Comparison of ENCODE assay signal across 20 mouse cellular contexts in the genomic region with DNA sequence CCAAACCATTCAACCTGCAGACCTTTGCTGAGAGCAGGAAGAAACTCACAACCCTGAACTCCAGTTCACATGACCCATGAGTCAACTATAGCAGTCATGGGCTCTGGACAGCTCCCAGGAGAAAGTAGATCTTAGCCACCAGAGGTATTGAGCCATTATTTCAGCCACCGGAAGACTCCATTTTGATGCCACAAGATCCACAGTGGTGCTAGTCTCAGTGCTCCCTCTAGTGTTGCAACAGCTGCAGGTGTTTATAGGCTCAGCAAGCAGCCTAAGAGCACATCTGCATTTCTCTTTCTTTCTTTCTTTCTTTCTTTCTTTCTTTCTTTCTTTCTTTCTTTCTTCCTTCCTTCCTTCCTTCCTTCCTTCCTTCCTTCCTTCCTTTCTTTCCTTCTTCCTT.
DNase-seq lines count a peak whose midpoint lies in the region; ATAC-seq and TF ChIP-seq lines count a peak whose summit lies in the region.
"Had no signal": no experiment of that assay in that cellular context is flagged by ENCODE, and none has a peak within 500 bp of the region (broad histone marks: within the 10 kb centered on the region; RNA-seq: fewer than 3 reads in every experiment).

No protein-coding gene starts in this region.

- TF ChIP-seq POLR2A in ES-Bruce4 (IDR thresholded peaks at IDR 0.05; ENCODE audit: insufficient read depth, low read length), result no peak

- H3K36me3 ChIP-seq in hindbrain, postnatal 0 days (ENCODE audit: insufficient read depth, low read length), result no peaks in the 10 kb centered on the region
- no peaks in the 10 kb centered on the region for H3K36me3 ChIP-seq in hindbrain, embryonic 12.5 days
- no peaks in the 10 kb centered on the region for H3K36me3 ChIP-seq in ES-Bruce4 (ENCODE audit: control insufficient read depth, insufficient read depth, low read length, poor library complexity, severe bottlenecking)
- H3K36me3 ChIP-seq: embryonic facial prominence, embryonic 15.5 days; neural tube, embryonic 15.5 days had no signal

- no peak overlapping the region for H3K9ac ChIP-seq in hindbrain, postnatal 0 days (replicated peaks; ENCODE audit: low read length)
- H3K9ac ChIP-seq in hindbrain, embryonic 12.5 days, result no peak overlapping the region
- no peak overlapping the region for H3K9ac ChIP-seq in ES-Bruce4 (ENCODE audit: low read depth, poor library complexity, severe bottlenecking)
- H3K9ac ChIP-seq: embryonic facial prominence, embryonic 15.5 days; liver, postnatal 0 days; neural tube, embryonic 15.5 days had no signal

- 50% methylated on average over 1 of the region's 1 CpGs for WGBS in hindbrain, postnatal 0 days
- WGBS in hindbrain, embryonic 12.5 days, result 57% methylated on average over 1 of the region's 1 CpGs

- no peak overlapping the region for H3K4me2 ChIP-seq in hindbrain, postnatal 0 days (ENCODE audit: low read depth, low read length)
- no peak overlapping the region for H3K4me2 ChIP-seq in hindbrain, embryonic 12.5 days (replicated peaks)
- H3K4me2 ChIP-seq: embryonic facial prominence, embryonic 15.5 days; neural tube, embryonic 15.5 days had no signal

- intact Hi-C loops in heart, postnatal 36 days (cut with DNase I), result no loop called here

- ATAC-seq in hindbrain, postnatal 0 days, result no peak
- no peak for ATAC-seq in hindbrain, embryonic 12.5 days (ENCODE audit: low FRiP score)
- ATAC-seq: CD4-positive, CD25-positive, alpha-beta regulatory T cell, adult 4 months; liver, postnatal 0 days; Patski had no signal

- 0 out of 2 replicates have a peak, but pooled peaks have one; percentile 6 for TF ChIP-seq CTCF in hindbrain, postnatal 0 days (IDR thresholded peaks at IDR 0.05; ENCODE audit: low read depth)
- TF ChIP-seq CTCF in ES-Bruce4 (IDR thresholded peaks at IDR 0.05; ENCODE audit: low read depth, low read length), result peak; percentile 39

- no peak overlapping the region for H3K4me3 ChIP-seq in hindbrain, postnatal 0 days (ENCODE audit: low read length)
- H3K4me3 ChIP-seq in hindbrain, embryonic 12.5 days, result no peak overlapping the region
- no peak overlapping the region for H3K4me3 ChIP-seq in ES-Bruce4 (ENCODE audit: low read depth, low read length)
- H3K4me3 ChIP-seq: embryonic facial prominence, embryonic 15.5 days; myocyte; neural tube, embryonic 15.5 days had no signal

- TF ChIP-seq EP300 in ES-Bruce4 (IDR thresholded peaks at IDR 0.05; ENCODE audit: insufficient read depth, low read depth, low read length), result no peak

- no peak overlapping the region for H3K27ac ChIP-seq in hindbrain, postnatal 0 days
- H3K27ac ChIP-seq in hindbrain, embryonic 12.5 days, result no peak overlapping the region
- no peak overlapping the region for H3K27ac ChIP-seq in ES-Bruce4 (ENCODE audit: insufficient read depth, low read length)
- H3K27ac ChIP-seq: embryonic facial prominence, embryonic 15.5 days; neural tube, embryonic 15.5 days had no signal

- DNase-seq in hindbrain, postnatal 0 days (ENCODE audit: low spot score), result no peak
- peak; percentile 72 for DNase-seq in R1 (ENCODE audit: low read depth, low spot score)
- peak; percentile 1 for DNase-seq in retina, postnatal 1 day
- DNase-seq in lung, postnatal 10 days, result no peak
- no peak for DNase-seq in heart, postnatal 36 days
- DNase-seq: cerebellum, adult 11 months; cerebellum, postnatal 36 days; gastrocnemius, postnatal 25 days; kidney, adult 8-10 months; kidney, postnatal 4 days; liver; liver, postnatal 0 days; thymus, adult 18-20 months had no signal

- no peaks in the 10 kb centered on the region for H3K4me1 ChIP-seq in hindbrain, postnatal 0 days (ENCODE audit: insufficient read depth, low read length)
- H3K4me1 ChIP-seq in hindbrain, embryonic 12.5 days, result no peaks in the 10 kb centered on the region
- H3K4me1 ChIP-seq in ES-Bruce4 (ENCODE audit: control insufficient read depth, insufficient read depth, low read length), result no peaks in the 10 kb centered on the region
- H3K4me1 ChIP-seq: embryonic facial prominence, embryonic 15.5 days; neural tube, embryonic 15.5 days had no signal

- H3K9me3 ChIP-seq in hindbrain, postnatal 0 days (ENCODE audit: low read length), result no peaks in the 10 kb centered on the region
- H3K9me3 ChIP-seq in hindbrain, embryonic 12.5 days (replicated peaks), result no peaks in the 10 kb centered on the region
- H3K9me3 ChIP-seq in ES-Bruce4 (replicated peaks; ENCODE audit: control insufficient read depth, insufficient read depth, low read length, poor library complexity, severe bottlenecking), result no peaks in the 10 kb centered on the region
- H3K9me3 ChIP-seq: embryonic facial prominence, embryonic 15.5 days; neural tube, embryonic 15.5 days had no signal

- no peaks in the 10 kb centered on the region for H3K27me3 ChIP-seq in hindbrain, postnatal 0 days (ENCODE audit: insufficient read depth, low read length)
- H3K27me3 ChIP-seq in hindbrain, embryonic 12.5 days, result no peaks in the 10 kb centered on the region
- no peaks in the 10 kb centered on the region for H3K27me3 ChIP-seq in ES-Bruce4 (ENCODE audit: control insufficient read depth, insufficient read depth, low read length, poor library complexity, severe bottlenecking)
- H3K27me3 ChIP-seq: embryonic facial prominence, embryonic 15.5 days; neural tube, embryonic 15.5 days; Patski had no signal

Comparison
In these comparisons a context has a peak if more than half of its experiments do, and no peak if none do; other contexts are left out.
1. DNase-seq: peak in R1 (single experiment) and retina, postnatal 1 day (single experiment); none in hindbrain, postnatal 0 days (single experiment), lung, postnatal 10 days (single experiment) and heart, postnatal 36 days (0 of 2).